In the genomic region with DNA sequence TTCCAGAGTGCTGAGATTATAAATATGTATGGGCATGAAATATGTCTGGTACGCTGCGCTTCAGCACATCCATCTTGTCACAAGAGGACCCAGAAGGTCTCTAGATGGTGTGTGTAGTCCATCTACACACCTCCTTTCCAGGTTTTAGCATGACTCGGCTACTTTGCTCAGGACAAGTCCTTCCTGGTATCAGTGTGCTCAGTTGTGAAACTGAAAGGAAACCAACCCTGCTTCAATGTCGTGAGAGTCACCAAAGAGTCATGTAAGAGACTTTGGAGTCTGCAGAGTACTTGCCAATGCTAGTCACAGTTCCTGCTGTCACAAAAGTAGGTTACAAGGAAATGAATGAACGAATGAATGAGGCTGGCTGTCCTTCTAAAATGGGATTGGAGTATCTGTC, we compare ENCODE assay signal across 20 mouse cellular contexts.
A peak's percentile ranks its signal among the peaks of the same experiment; 100 is the strongest.
DNase-seq lines count a peak whose midpoint lies in the region; ATAC-seq and TF ChIP-seq lines count a peak whose summit lies in the region.
"Had no signal": no experiment of that assay in that cellular context is flagged by ENCODE, and none has a peak within 500 bp of the region (broad histone marks: within the 10 kb centered on the region; RNA-seq: fewer than 3 reads in every experiment).

No protein-coding gene starts in this region.

- no peaks in the 10 kb centered on the region for H3K9me3 ChIP-seq in CH12.LX (replicated peaks; ENCODE audit: low read length)
- no peaks in the 10 kb centered on the region for H3K9me3 ChIP-seq in embryonic facial prominence, embryonic 10.5 days
- no peaks in the 10 kb centered on the region for H3K9me3 ChIP-seq in intestine, postnatal 0 days (ENCODE audit: control insufficient read depth)
- no peaks in the 10 kb centered on the region for H3K9me3 ChIP-seq in forebrain, embryonic 11.5 days (ENCODE audit: control insufficient read depth, low read length)
- H3K9me3 ChIP-seq in hindbrain, embryonic 16.5 days (ENCODE audit: control insufficient read depth, low read length): no peaks in the 10 kb centered on the region
- H3K9me3 ChIP-seq: G1E; heart, embryonic 10.5 days; hindbrain, embryonic 12.5 days had no signal

- H3K4me1 ChIP-seq in CH12.LX (ENCODE audit: control insufficient read depth in 1 of 2, insufficient read depth in 2 of 2): peaks cover 3 to 13% of the 10 kb centered on the region in 2 experiments; a peak in 3 of 4 replicates
- peaks cover 39% of the 10 kb centered on the region for H3K4me1 ChIP-seq in embryonic facial prominence, embryonic 10.5 days
- H3K4me1 ChIP-seq in intestine, postnatal 0 days (replicated peaks; ENCODE audit: control insufficient read depth, insufficient read depth, low read length): no peaks in the 10 kb centered on the region
- H3K4me1 ChIP-seq in forebrain, embryonic 11.5 days (replicated peaks; ENCODE audit: control insufficient read depth, insufficient read depth, low read length): peaks cover 3% of the 10 kb centered on the region; the same call in 1 of the 2 replicates
- peaks cover 3% of the 10 kb centered on the region; the same call in 1 of the 2 replicates for H3K4me1 ChIP-seq in hindbrain, embryonic 16.5 days (ENCODE audit: control insufficient read depth, insufficient read depth, low read depth, low read length)

- H3K79me2 ChIP-seq in CH12.LX (replicated peaks; ENCODE audit: control insufficient read depth, extremely low read depth, insufficient read depth, poor library complexity, severe bottlenecking): no peaks in the 10 kb centered on the region

- ATAC-seq in intestine, postnatal 0 days: peak; percentile 85
- ATAC-seq in forebrain, embryonic 11.5 days (replicated peaks; ENCODE audit: low FRiP score): no peak
- ATAC-seq in hindbrain, embryonic 16.5 days: no peak
- ATAC-seq: forebrain, embryonic 14.5 days; hindbrain, postnatal 0 days had no signal

- TF ChIP-seq RAD21 in CH12.LX (IDR thresholded peaks at IDR 0.05; ENCODE audit: low read depth, low read length): no peak

- H3K27me3 ChIP-seq in CH12.LX (replicated peaks): no peaks in the 10 kb centered on the region
- H3K27me3 ChIP-seq in embryonic facial prominence, embryonic 10.5 days (replicated peaks; ENCODE audit: low read depth, poor library complexity, severe bottlenecking): peaks cover 15% of the 10 kb centered on the region
- H3K27me3 ChIP-seq in intestine, postnatal 0 days (replicated peaks; ENCODE audit: control insufficient read depth, insufficient read depth, low read length): no peaks in the 10 kb centered on the region
- no peaks in the 10 kb centered on the region for H3K27me3 ChIP-seq in forebrain, embryonic 11.5 days (ENCODE audit: control insufficient read depth, insufficient read depth, low read length)
- no peaks in the 10 kb centered on the region for H3K27me3 ChIP-seq in hindbrain, embryonic 16.5 days (replicated peaks; ENCODE audit: control insufficient read depth, insufficient read depth, low read length)

- peak; percentile 16 for DNase-seq in CH12.LX (ENCODE audit: extremely low read depth)
- no peak for DNase-seq in embryonic facial prominence, embryonic 10.5 days (ENCODE audit: low spot score)
- DNase-seq in forebrain, embryonic 11.5 days (ENCODE audit: low spot score): no peak
- DNase-seq in heart, adult 8-10 months (ENCODE audit: low spot score): no peak
- DNase-seq: adrenal gland, postnatal 10 days; cerebellum, adult 11 months; cerebellum, adult 8-10 months; cerebellum, postnatal 25 days; gastrocnemius, adult 2 months; gastrocnemius, postnatal 25 days; heart, adult 11 months; heart, postnatal 10 days; heart, postnatal 4 days had no signal

- no peak overlapping the region for H3K4me3 ChIP-seq in CH12.LX (replicated peaks in 1 of 3; ENCODE audit: low read depth in 2 of 3, low read length in 2 of 3, poor library complexity in 1 of 3)
- H3K4me3 ChIP-seq in embryonic facial prominence, embryonic 10.5 days: no peak overlapping the region
- H3K4me3 ChIP-seq in intestine, postnatal 0 days (ENCODE audit: low read depth, low read length): no peak overlapping the region
- H3K4me3 ChIP-seq in forebrain, embryonic 11.5 days (ENCODE audit: low read depth, low read length): no peak overlapping the region
- H3K4me3 ChIP-seq in hindbrain, embryonic 16.5 days (ENCODE audit: low read length): no peak overlapping the region
- H3K4me3 ChIP-seq: gastrocnemius, adult 2 months; heart, embryonic 10.5 days; hindbrain, embryonic 12.5 days had no signal

- H3K27ac ChIP-seq in CH12.LX (ENCODE audit: insufficient read depth, low read depth): no peak overlapping the region
- peak overlapping the region; percentile 74; the same call in 1 of the 2 replicates for H3K27ac ChIP-seq in embryonic facial prominence, embryonic 10.5 days (replicated peaks)
- peak overlapping the region; percentile 37; the same call in 1 of the 2 replicates for H3K27ac ChIP-seq in intestine, postnatal 0 days (ENCODE audit: low read depth, low read length)
- H3K27ac ChIP-seq in forebrain, embryonic 11.5 days (ENCODE audit: low read depth, low read length): no peak overlapping the region
- no peak overlapping the region for H3K27ac ChIP-seq in hindbrain, embryonic 16.5 days (ENCODE audit: low read depth, low read length)
- H3K27ac ChIP-seq: gastrocnemius, adult 2 months; heart, embryonic 10.5 days; hindbrain, embryonic 12.5 days; hindbrain, postnatal 0 days had no signal

- 89% methylated on average over 5 of the region's 5 CpGs for WGBS in embryonic facial prominence, embryonic 10.5 days
- WGBS in intestine, postnatal 0 days: 66% methylated on average over 5 of the region's 5 CpGs
- 86% methylated on average over 5 of the region's 5 CpGs for WGBS in forebrain, embryonic 11.5 days
- 90% methylated on average over 5 of the region's 5 CpGs for WGBS in hindbrain, embryonic 16.5 days

- no peak for TF ChIP-seq POLR2A in CH12.LX (IDR thresholded peaks at IDR 0.05; ENCODE audit: low read depth, low read length)

- H3K4me2 ChIP-seq in CH12.LX (ENCODE audit: insufficient read depth, low read depth, poor library complexity, severe bottlenecking): no peak overlapping the region
- no peak overlapping the region for H3K4me2 ChIP-seq in intestine, postnatal 0 days (replicated peaks; ENCODE audit: low read depth)
- no peak overlapping the region for H3K4me2 ChIP-seq in forebrain, embryonic 11.5 days (ENCODE audit: low read depth, low read length, severe bottlenecking)
- no peak overlapping the region for H3K4me2 ChIP-seq in hindbrain, embryonic 16.5 days (ENCODE audit: low read length)
- H3K4me2 ChIP-seq: hindbrain, embryonic 12.5 days had no signal

- in situ Hi-C loops in CH12.LX (cut with MboI; ENCODE audit: low pct_ligation_motif_present, low pct_unique_long_range_greater_than_20kb, low sequenced_read_pairs): no loop called here

- no peak; the same call in 1 of the 2 replicates for TF ChIP-seq EP300 in CH12.LX (IDR thresholded peaks at IDR 0.05; ENCODE audit: low read length)

- no peak for TF ChIP-seq CTCF in CH12.LX (conservative IDR thresholded peaks at IDR 0.05 in 1 of 2, IDR thresholded peaks at IDR 0.05 in 1 of 2; ENCODE audit: low read depth in 2 of 2, low read length in 2 of 2)
- TF ChIP-seq CTCF in intestine, postnatal 0 days (IDR thresholded peaks at IDR 0.05; ENCODE audit: low read depth): no peak

- H3K9ac ChIP-seq in CH12.LX (ENCODE audit: insufficient read depth, low read depth): no peak overlapping the region
- no peak overlapping the region for H3K9ac ChIP-seq in intestine, postnatal 0 days (ENCODE audit: low read depth, low read length)
- no peak overlapping the region for H3K9ac ChIP-seq in forebrain, embryonic 11.5 days (ENCODE audit: low read length)
- H3K9ac ChIP-seq in hindbrain, embryonic 16.5 days (ENCODE audit: low read depth, low read length): no peak overlapping the region
- H3K9ac ChIP-seq: hindbrain, embryonic 12.5 days had no signal

- dilution Hi-C loops in CH12.LX (cut with MboI; ENCODE audit: extremely low pct_ligation_motif_present, extremely low pct_unique_long_range_greater_than_20kb, low sequenced_read_pairs): no loop called here

- no peaks in the 10 kb centered on the region for H3K36me3 ChIP-seq in CH12.LX (replicated peaks in 1 of 2; ENCODE audit: control insufficient read depth in 1 of 2, insufficient read depth in 1 of 2, low read length in 1 of 2)
- no peaks in the 10 kb centered on the region for H3K36me3 ChIP-seq in embryonic facial prominence, embryonic 10.5 days (replicated peaks)
- H3K36me3 ChIP-seq in intestine, postnatal 0 days (ENCODE audit: control insufficient read depth, insufficient read depth): no peaks in the 10 kb centered on the region
- no peaks in the 10 kb centered on the region for H3K36me3 ChIP-seq in forebrain, embryonic 11.5 days (ENCODE audit: control insufficient read depth, insufficient read depth, low read length)
- no peaks in the 10 kb centered on the region for H3K36me3 ChIP-seq in hindbrain, embryonic 16.5 days (ENCODE audit: control insufficient read depth, insufficient read depth, low read length)
- H3K36me3 ChIP-seq: G1E; heart, embryonic 10.5 days; hindbrain, embryonic 12.5 days had no signal

TF ChIP-seq in CH12.LX, 34 proteins besides CTCF, POLR2A, EP300 and RAD21:
- TF ChIP-seq GABPA (IDR thresholded peaks at IDR 0.05; ENCODE audit: insufficient replicate concordance, low read depth, low read length) (no peak), SIN3A (IDR thresholded peaks at IDR 0.05; ENCODE audit: low read length) (no peak), IRF4 (IDR thresholded peaks at IDR 0.05; ENCODE audit: low read depth, low read length) (0 out of 2 replicates have a peak, but pooled peaks have one; percentile 38), MAFK (IDR thresholded peaks at IDR 0.05; ENCODE audit: insufficient replicate concordance, low read length) (peak; percentile 32; the same call in 1 of the 2 replicates)

Comparison
In these comparisons a context has a peak if more than half of its experiments do, and no peak if none do; other contexts are left out.
1. H3K27ac ChIP-seq: peak in embryonic facial prominence, embryonic 10.5 days (single experiment) and intestine, postnatal 0 days (single experiment); none in CH12.LX (single experiment), forebrain, embryonic 11.5 days (single experiment) and hindbrain, embryonic 16.5 days (single experiment).